Mouse (Mus musculus) skeletal muscle tissue, postnatal 0 days (tissue): ENCODE results near the gene Rnf167. TPM values are rescaled to one million over a fixed set of nuclear protein-coding genes. Genes with fewer than 3 reads are reported as not detected.

Experiments
- polyA plus RNA-seq: library from polyadenylated mRNA; unstranded; fragments of >200 nt; fragmentation: Nextera tagmentation; extraction: Ambion mirVana; gene quantifications from 2 replicates; pipeline ENCODE4 v1.2.1, GENCODE M21; 2015

The Rnf167 gene
- polyA plus RNA-seq: 69.4 and 70.9 TPM in 2 replicates

GRCm38 (mm10) chr11:70646691-70647650 is at the start of gene Rnf167, which contains the start of gene Slc25a11:
Gene Rnf167 (plus strand): TSS chr11:70647235.
Gene Slc25a11 (minus strand): TSS chr11:70647479.

GRCm38 (mm10) chr11:70615516-70616093 is 31.4 kb upstream of the Rnf167 start, which contains the start of gene 4930544D05Rik:
Gene 4930544D05Rik (plus strand): TSS chr11:70615848.

GRCm38 (mm10) chr11:70619101-70619500 is 27.9 kb upstream of the Rnf167 start, which contains the start of gene Chrne:
Gene Chrne (minus strand): TSS chr11:70619216.

GRCm38 (mm10) chr11:70638714-70639278 is 8.2 kb upstream of the Rnf167 start, which contains the start of gene Gp1ba:
Gene Gp1ba (plus strand): TSS chr11:70639122.

GRCm38 (mm10) chr11:70654198-70654922 is 7.3 kb downstream of the Rnf167 start, which contains the start of gene Pfn1:
Gene Pfn1 (minus strand): TSS chr11:70654644.

GRCm38 (mm10) chr11:70656964-70657363 is 9.9 kb downstream of the Rnf167 start, which contains the start of gene Eno3:
Gene Eno3 (plus strand): TSS chr11:70657202.

GRCm38 (mm10) chr11:70668771-70669505 is 21.9 kb downstream of the Rnf167 start, which contains the start of gene Spag7:
Gene Spag7 (minus strand): TSS chr11:70669416.

GRCm38 (mm10) chr11:70687601-70688199 is 40.7 kb downstream of the Rnf167 start, which contains the start of gene Camta2:
Gene Camta2 (minus strand): TSS chr11:70688105.

GRCm38 (mm10) chr11:70699722-70700556 is 52.9 kb downstream of the Rnf167 start, which contains the start of the genes Inca1 and Kif1c:
Gene Inca1 (minus strand): TSS chr11:70700155.
Gene Kif1c (plus strand): TSS chr11:70700548.

Other genes with a start within 250 kb of the Rnf167 start
- 11.7 and 12.6 TPM in 2 replicates for gene Pelp1, start 237.2 kb upstream of the Rnf167 start, polyA plus RNA-seq
- gene Arrb2, start 214.6 kb upstream of the Rnf167 start, polyA plus RNA-seq: 8.7 and 12.3 TPM in 2 replicates
- 13.6 and 16.3 TPM in 2 replicates for gene Med11, start 195.3 kb upstream of the Rnf167 start, polyA plus RNA-seq
- gene Zmynd15, start 187.8 kb upstream of the Rnf167 start, polyA plus RNA-seq: 0.30 and 0.38 TPM in 2 replicates
- gene Cxcl16, start 187.3 kb upstream of the Rnf167 start, polyA plus RNA-seq: 2.9 and 3.2 TPM in 2 replicates
- gene Tm4sf5, start 142.0 kb upstream of the Rnf167 start, polyA plus RNA-seq: not detected in 2 replicates
- gene Vmo1, start 132.6 kb upstream of the Rnf167 start, polyA plus RNA-seq: 0.31 and 0.34 TPM in 2 replicates
- 0.15 and 0.44 TPM in 2 replicates for gene Gltpd2, start 128.0 kb upstream of the Rnf167 start, polyA plus RNA-seq
- gene Psmb6, start 121.9 kb upstream of the Rnf167 start, polyA plus RNA-seq: 671 and 694 TPM in 2 replicates
- gene Gm40193, start 114.3 kb upstream of the Rnf167 start, polyA plus RNA-seq: not detected in 2 replicates
- 8.9 and 9.1 TPM in 2 replicates for gene Pld2, start 107.2 kb upstream of the Rnf167 start, polyA plus RNA-seq
- gene Mink1, start 84.4 kb upstream of the Rnf167 start, polyA plus RNA-seq: 7.8 and 8.1 TPM in 2 replicates
- 0.22 and 0.44 TPM in 2 replicates for gene 4930544D05Rik, start 31.4 kb upstream of the Rnf167 start, polyA plus RNA-seq
- 2.9 and 3.8 TPM in 2 replicates for gene Chrne, start 28.0 kb upstream of the Rnf167 start, polyA plus RNA-seq
- gene Gp1ba, start 8.1 kb upstream of the Rnf167 start, polyA plus RNA-seq: 0.21 and 0.37 TPM in 2 replicates
- gene Slc25a11, start 244 bp downstream of the Rnf167 start, polyA plus RNA-seq: 302 and 335 TPM in 2 replicates
- gene Pfn1, start 7.4 kb downstream of the Rnf167 start, polyA plus RNA-seq: 813 and 1,027 TPM in 2 replicates
- gene Eno3, start 10.0 kb downstream of the Rnf167 start, polyA plus RNA-seq: 4,370 and 4,803 TPM in 2 replicates
- 197 and 208 TPM in 2 replicates for gene Spag7, start 22.2 kb downstream of the Rnf167 start, polyA plus RNA-seq
- 8.7 and 9.3 TPM in 2 replicates for gene Camta2, start 40.9 kb downstream of the Rnf167 start, polyA plus RNA-seq
- 3.9 and 6.0 TPM in 2 replicates for gene Inca1, start 52.9 kb downstream of the Rnf167 start, polyA plus RNA-seq
- 4.0 and 4.5 TPM in 2 replicates for gene Kif1c, start 53.3 kb downstream of the Rnf167 start, polyA plus RNA-seq
- gene Zfp3, start 117.0 kb downstream of the Rnf167 start, polyA plus RNA-seq: 10.5 and 11.4 TPM in 2 replicates
- 0.45 and 0.52 TPM in 2 replicates for gene Scimp, start 165.4 kb downstream of the Rnf167 start, polyA plus RNA-seq
- 27.2 and 28.6 TPM in 2 replicates for gene Rabep1, start 197.5 kb downstream of the Rnf167 start, polyA plus RNA-seq